Mouse (Mus musculus) heart, postnatal 25 days (tissue): ENCODE data around the gene Lrrfip1. TPM values are rescaled to one million over a fixed set of nuclear protein-coding genes. Genes with fewer than 3 reads are reported as not detected.

Experiments used
- DNase-seq: peaks from one replicate; pipeline ENCODE4 v3.0.0; 2022; ENCODE audit warnings: low spot score
- intact Hi-C: fragments of 180-260 bp; cut with DNase I; formaldehyde crosslinking; loops from one replicate; pipeline ENCODE4 v1.15.1; 2025
- total RNA-seq, 2 experiments: library from RNA; stranded (reverse); gene quantifications; 2 replicates each; pipeline ENCODE4 v1.2.3; 2021

The Lrrfip1 gene
- total RNA-seq, 2 experiments from 2014 or later = 81.3 to 98.0 TPM

DNA sequence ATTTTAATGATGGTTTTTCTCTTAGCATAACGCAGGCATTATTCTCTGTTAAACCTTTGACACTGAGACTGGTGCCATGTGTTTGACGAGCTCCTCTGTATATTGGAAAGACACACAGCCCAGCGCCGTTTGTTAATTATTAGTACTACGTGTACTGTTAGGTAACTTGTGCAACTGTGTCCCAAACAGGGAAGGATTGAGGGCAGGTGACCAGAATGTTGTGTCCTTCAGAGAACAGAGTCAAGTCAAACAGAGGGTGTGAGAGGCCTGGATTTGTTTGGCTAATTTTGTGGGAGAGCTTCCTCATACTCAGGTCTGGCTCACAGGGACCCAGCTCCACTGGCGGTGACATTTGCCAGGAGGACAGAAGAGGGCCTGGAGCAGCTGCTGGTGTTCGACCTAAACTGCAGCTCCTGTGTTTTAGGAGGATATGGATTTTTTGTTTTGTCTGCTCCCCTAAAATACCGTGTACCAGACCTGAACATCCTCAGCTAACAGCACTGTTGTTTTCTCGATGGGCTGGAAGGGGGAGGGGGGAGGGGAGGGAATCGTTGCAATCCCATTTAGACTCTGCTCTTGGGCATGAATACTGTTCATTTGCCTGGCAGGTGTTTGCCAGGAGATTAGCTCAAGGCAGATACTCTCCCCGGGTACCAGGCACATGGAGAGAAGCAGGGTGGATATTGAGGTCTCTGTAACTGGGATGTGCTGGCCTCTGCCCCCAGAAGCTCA, 103.3 kb downstream of the Lrrfip1 start:
- DNase-seq = no peak
- intact Hi-C loops = loop anchor here (2.0 kb wide), 1 partner anchor 61 kb away; no protein-coding TSS in a partner anchor

DNA sequence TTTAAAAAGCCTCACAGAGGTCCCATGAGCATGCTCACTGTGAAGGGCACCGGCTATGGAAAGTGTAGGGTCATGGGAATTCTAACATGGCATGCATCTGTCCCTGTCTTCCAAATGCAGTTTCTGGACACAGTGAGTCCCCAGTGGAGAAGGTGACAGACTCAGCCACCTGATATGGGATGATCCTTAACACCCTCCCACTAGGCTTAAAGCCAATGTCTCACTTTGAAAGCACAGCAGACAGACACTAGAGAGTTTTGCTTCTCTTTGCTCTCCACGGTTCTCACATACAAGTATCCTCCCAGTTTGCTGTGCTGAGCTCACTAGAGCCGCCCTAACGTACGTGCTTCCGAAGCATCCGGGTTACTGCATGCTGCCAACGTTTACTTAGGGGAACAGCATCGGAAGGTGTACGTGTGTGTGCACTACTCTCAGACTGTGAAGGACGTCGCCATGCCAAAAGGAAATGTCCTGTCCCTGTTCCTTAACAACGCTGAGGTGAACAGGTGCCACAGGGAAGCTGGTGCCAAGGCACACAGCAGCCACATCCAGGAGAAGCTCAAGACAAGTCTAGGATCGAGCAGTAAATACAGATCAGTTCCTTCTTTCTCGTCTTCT, 104.9 kb downstream of the Lrrfip1 start:
- intact Hi-C loops = no loop called here
- no peak for DNase-seq

DNA sequence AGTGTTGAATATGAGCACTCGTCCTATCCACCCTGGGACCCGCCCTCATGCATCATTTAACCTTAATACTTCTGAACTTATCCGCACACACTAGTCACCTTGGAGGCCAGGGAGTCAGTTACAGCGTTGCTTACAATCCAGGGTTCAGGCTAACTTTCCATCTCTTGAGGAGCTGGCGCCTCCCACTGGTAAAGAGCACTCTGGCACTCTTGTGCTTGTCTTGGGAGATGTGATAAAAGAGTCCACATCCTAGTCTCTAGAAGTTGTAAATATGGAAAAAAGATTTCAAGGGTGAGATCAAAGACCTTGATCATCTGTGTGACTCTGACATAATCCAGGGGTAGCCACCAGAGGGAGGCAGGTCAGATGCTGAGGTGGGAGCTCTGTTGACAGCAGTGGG, 109.0 kb downstream of the Lrrfip1 start:
- intact Hi-C loops = no loop called here
- no peak for DNase-seq

DNA sequence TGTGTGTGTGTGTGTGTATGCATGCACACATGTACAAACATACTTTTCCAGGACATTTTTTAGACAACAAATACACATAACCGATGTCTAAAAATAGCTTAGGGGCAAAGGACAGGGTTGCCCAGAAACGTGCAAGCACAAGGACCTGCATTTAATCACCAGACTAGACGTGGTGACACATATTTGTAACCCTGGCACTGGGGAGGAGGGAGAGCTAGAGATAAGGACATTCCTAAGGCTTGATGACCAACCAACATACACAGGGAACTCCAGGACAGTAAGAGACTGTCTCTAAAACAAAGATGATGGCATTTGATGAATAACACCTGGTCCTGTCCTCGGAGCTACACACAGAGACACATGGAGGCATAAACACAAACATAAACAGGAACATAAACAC, 110.8 kb downstream of the Lrrfip1 start:
- no peak for DNase-seq
- intact Hi-C loops = no loop called here

DNA sequence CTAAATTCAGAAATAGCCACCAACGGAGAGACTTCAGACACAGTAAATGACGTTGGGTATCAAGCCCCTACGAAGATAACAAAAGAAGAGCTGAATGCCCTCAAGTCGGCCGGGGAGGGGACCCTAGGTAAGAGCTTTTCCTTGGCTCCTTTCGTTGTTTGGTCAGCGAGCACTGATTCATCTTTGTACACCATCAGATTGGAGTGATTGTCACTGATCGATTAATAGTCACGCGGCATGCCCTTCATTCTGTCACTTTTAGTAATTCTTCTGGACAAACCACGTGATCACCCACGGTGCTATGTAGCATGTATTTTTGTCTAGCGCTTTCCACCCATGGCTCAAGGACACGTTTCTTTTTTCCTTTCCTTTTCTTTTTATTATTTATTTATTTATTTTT, 113.6 kb downstream of the Lrrfip1 start:
- intact Hi-C loops = loop anchor here (5.0 kb wide), 1 partner anchor 125 kb away; no protein-coding TSS in a partner anchor

DNA sequence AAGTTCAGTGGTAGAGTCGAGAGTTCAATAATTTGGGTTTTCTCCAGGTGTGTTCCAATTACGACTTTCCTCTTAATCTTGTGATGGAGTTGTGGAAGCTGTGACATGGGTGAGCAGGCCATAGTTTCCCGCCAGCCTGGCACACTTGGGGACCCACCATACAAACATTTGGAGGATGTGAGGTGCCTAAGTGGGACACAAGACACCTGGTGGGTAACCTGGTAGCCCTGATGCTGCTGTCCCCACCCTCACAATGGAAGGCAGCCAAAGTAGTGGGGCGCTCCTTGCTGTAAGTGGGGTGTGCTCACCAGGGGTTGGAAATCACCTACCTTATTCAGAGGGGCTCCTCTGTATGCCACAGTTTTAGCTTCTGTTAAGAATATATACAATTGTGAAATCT, 114.1 kb downstream of the Lrrfip1 start:
- intact Hi-C loops = loop anchor here (5.0 kb wide), 1 partner anchor 125 kb away; no protein-coding TSS in a partner anchor
- DNase-seq = no peak

More for the DNA sequence above, 113.6 kb downstream of the Lrrfip1 start:
- DNase-seq = no peak

DNA sequence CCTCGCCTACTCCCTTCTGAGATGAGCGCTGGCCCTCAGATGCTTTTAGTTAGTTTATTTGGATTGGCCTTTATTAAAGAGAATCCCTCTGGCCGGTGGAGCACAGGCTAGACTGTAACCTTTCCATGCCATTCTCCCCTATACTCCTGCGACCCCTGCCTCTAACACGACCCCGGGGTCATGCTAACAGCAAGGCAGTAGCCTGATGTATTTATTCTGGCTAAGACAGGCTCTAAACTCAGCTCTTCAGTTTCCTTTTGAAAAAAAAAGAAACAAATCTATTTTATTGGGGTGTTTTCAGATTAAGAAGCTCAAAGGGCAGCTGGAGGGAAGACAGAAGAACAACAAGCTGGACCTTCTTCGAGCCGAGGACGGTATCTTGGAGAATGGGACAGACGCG, 123.6 kb downstream of the Lrrfip1 start:
- intact Hi-C loops = no loop called here
- no peak for DNase-seq

DNA sequence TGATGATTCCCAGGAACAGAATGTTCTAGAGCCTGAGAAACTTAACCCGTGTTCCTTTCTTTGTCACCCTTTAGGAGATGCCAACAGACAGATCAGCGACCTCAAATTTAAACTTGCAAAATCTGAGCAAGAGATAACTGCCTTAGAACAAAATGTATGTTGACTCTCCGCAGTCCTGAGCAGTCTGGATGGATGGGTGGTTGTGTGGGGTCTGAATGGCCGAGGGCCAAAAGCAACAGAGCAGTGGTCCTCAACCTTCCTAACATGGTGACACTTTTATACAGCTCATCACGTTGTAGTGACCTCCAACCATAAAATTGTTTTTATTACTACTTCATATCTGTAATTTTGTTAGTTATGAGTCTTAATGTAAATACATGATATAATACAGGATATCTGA, 124.5 kb downstream of the Lrrfip1 start:
- DNase-seq = no peak
- intact Hi-C loops = no loop called here

DNA sequence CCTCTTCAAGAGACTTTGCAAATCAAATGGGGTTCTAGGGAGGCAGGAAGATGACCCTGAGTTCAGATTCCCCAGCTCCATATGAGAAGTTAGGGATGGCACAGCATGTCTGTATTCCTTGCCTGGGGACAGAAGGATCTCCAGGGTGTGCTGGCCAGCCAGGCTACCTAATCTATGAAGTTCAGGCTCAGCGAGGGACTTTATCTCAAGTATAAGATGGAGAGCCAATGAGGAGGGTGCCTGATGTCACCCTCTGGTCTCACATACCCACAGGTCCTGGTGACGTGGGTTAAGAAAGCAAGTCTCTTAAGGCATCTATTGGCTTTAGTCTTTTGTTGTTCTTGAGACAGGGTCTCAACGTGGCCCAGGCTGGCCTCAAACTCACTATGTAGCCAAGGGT, 124.9 kb downstream of the Lrrfip1 start:
- no peak for DNase-seq
- intact Hi-C loops = no loop called here

DNA sequence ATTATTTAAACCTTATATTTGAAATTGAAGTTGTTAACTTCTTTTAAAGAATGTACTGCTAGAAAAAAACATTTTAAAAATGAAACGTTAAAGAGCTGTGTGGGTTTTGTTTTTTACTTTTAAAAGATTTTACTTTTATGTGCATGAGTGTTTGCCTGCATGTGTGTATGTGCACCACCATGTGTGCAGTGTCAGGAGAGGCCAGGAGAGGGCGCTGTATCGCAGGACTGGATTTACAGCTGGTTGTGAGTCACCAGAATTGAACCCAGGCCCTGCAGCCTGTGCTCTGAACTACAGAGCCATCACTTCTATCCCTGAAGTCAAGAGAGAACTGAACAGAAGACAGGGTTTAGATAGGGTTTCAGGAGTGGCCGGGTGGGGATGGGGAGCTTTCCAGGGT, 130.3 kb downstream of the Lrrfip1 start:
- intact Hi-C loops = no loop called here
- no peak for DNase-seq

DNA sequence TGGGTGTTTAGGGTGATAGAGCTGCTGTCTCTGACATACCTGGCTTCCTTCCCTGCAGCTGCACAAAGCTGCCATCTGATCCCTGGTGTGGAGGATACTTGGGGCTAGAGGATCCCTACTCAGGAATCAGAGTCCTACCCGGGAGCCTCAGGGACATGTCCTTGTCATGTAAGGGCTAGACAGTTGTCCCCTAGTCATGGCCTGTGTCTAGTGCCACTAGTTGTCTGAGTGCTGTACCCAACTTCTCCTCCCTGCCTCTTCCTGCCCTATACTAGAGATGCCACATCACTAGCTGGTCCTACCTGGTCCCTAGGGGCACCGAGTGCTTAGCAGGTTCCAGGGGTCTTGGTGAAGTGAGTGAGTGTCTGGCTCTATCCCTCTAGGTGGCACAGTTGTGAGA, 138.5 kb downstream of the Lrrfip1 start:
- intact Hi-C loops = no loop called here
- no peak for DNase-seq

DNA sequence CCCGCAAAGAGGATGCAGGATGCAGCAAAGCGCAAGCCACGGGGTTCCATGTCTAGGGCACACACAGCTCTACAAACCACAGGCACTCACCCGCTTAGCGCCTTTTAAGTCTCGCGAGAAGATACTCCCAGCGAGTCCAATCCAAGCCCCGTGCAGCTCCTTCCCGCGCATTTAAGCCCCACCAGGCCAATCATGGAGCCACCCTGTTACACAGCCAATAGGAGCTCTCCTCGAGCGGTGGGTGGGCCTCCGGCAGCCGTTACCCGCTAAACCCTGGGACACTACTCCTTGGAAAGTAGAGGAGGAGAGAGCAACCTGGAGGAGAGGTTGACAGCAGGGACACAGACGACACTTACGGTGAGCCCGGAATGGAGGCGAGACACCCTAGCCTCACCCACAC, 146.3 kb downstream of the Lrrfip1 start, which contains the start of gene Rbm44:
Gene Rbm44 (plus strand): TSS at position 277 of the 400 bp plus-strand sequence.
- no peak for DNase-seq
- intact Hi-C loops = no loop called here

DNA sequence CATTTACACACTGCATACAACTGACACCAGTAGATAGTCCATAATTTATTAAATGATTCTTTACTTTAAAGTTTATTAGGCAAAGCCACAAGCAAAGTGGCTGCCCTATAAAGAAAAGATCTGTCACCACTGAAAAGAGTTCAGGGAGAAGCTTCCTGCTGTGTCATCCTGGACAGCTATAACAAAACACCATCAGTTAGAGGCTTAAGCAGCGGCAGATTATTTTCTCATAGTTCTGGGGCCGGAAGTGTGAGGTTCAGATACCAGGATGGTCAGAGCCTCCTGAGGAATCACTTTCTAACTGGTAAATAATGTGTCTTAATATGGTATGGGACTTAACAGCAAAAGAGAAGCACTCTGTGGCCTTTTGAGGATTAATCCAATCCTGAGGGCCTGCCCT, 153.0 kb downstream of the Lrrfip1 start:
- intact Hi-C loops = no loop called here
- no peak for DNase-seq

DNA sequence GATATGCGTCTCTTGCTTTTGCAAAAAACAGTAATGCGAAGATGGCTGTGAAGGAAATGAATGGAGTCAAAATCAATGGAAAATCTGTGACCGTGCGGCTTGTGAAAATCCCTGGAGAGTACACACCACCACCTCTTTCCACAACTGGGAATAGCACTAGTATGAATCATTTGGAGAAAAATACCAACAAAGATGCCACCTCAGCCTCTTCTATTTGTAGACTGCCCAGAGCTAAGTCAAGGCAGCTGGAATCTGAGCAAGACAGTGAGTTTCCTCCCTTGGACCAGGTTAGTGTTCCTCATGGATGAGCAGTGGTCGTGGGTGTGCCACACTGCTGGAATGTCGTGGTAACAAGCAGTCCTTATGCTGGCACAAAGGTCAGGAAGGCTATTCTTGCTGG, 168.3 kb downstream of the Lrrfip1 start:
- DNase-seq = no peak
- intact Hi-C loops = no loop called here

DNA sequence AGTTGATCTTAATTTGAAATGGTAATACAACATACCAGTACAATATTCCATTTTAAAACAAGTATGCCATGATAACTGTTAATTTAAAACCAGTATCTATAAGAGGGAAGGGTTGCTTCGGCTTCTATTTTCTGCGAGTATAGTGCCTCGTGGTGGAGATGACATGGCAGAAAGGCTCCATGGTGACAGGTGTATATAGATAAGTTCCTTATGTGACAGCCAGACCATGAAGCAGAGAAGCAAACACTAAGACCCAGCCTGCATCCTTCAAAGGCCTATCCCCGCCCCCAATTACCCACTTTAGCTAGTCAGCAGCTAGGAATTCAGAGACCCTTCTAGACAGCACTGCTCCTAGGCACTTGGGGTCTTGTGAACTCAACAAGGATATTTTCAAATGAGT, 170.6 kb downstream of the Lrrfip1 start:
- no peak for DNase-seq
- intact Hi-C loops = no loop called here

DNA sequence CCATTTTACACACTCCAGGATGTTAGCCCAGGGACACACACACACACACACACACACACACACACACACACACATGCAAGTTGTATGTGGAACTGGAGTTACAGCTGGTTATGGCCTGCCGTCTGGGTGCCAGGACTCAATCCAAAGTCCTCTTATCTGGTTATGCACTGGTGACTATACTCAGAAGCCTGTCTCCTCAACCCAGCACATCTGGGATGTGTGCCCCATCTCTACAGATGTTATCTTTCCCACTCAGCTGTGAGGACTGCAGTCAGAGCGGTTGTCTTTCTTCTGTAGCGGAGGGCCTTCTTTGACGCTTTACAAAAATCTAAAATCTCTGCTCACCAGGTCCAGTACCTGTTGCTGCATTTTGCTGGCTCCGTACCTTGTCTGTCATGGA, 176.3 kb downstream of the Lrrfip1 start:
- intact Hi-C loops = no loop called here
- DNase-seq = no peak

DNA sequence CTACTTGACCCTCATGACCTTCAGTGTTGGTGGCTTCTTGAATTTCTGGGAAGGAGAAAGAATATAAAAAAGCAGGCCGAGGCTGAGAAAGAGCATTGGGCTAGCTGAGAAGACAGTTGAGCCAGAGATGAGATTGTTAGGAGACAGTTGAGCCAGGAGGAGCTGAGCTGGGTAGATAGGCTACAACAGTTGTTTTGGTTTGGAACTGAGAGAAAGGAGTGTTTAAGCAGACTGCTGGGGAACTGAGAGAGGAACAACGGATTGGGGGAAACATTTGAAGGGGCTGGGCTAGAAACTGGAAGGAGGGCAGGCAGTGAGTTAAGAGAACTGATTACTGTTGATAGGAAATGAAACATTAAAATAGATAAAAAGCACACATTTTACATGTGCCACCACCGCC, 177.5 kb downstream of the Lrrfip1 start:
- intact Hi-C loops = no loop called here
- DNase-seq = no peak

DNA sequence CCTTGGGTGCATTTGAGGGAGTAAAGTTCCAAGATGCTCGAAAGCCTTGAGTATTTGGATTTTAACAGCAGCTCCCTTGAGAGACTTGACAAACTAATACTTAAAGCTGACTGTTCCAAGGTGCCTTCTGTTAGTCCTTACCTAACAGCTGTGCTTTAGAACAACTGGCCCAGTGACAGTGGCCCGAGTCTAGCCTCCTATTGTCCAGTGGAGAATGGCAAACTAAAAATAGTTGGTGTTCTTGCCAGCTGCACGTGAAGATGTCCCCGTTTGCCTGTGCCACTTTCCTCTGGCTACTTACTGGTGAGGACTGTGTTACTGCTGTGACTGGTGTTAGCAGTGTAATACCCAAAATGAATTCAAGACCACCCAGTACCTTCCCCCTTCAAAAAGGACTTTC, 178.3 kb downstream of the Lrrfip1 start:
- DNase-seq = no peak
- intact Hi-C loops = no loop called here
